Mouse (Mus musculus) neural tube, embryonic 15.5 days (tissue): Measurements from ENCODE around the gene Slc11a2. TPM values are rescaled to one million over a fixed set of nuclear protein-coding genes. Genes with fewer than 3 reads are reported as not detected.
"Not testable (repeated sequence)": the region's sequence is repeated elsewhere in the genome, so short reads cannot be mapped to it uniquely, and the experiment has no call there.

Source experiments
- ATAC-seq: fragments of 200-750 bp; cut with Nextera tagmentation; 2 replicates; pipeline ENCODE4 v1.8.0; 2017; ENCODE audit warnings: mild to moderate bottlenecking, moderate TSS enrichment, moderate library complexity; ENCODE audit not compliant: low FRiP score
- H3K27ac ChIP-seq: fragments of 300-500 bp; sonication (generic); replicated peaks from 2 replicates; pipeline ENCODE4 v1.5.1; 2015; ENCODE audit warnings: mild to moderate bottlenecking, inconsistent platforms
- H3K27me3 ChIP-seq: fragments of 300-500 bp; sonication (generic); replicated peaks from 2 replicates; pipeline ENCODE4 v1.6.1; 2015; ENCODE audit warnings: inconsistent platforms
- H3K36me3 ChIP-seq: fragments of 300-500 bp; sonication (generic); 2 replicates; pipeline ENCODE4 v1.6.1; 2015; ENCODE audit warnings: inconsistent platforms
- H3K4me1 ChIP-seq: fragments of 300-500 bp; sonication (generic); 2 replicates; pipeline ENCODE4 v1.6.1; 2015; ENCODE audit warnings: inconsistent platforms
- H3K4me2 ChIP-seq: fragments of 300-500 bp; sonication (generic); 2 replicates; pipeline ENCODE4 v1.6.1; 2015; ENCODE audit warnings: inconsistent platforms, mild to moderate bottlenecking, moderate library complexity
- H3K4me3 ChIP-seq: fragments of 300-500 bp; sonication (generic); replicated peaks from 2 replicates; pipeline ENCODE4 v1.5.1; 2015; ENCODE audit warnings: mild to moderate bottlenecking, inconsistent platforms
- H3K9ac ChIP-seq: fragments of 300-500 bp; sonication (generic); replicated peaks from 2 replicates; pipeline ENCODE4 v1.6.1; 2015; ENCODE audit warnings: mild to moderate bottlenecking, inconsistent platforms
- H3K9me3 ChIP-seq: fragments of 300-500 bp; sonication (generic); replicated peaks from 2 replicates; pipeline ENCODE4 v1.6.1; 2016; ENCODE audit warnings: inconsistent platforms
- WGBS: fragments of 180-500 bp; shearing (Covaris S2); methylation state at CpG from one replicate; pipeline ENCODE4 v1.1.7; 2015; ENCODE audit warnings: mixed read lengths; 5-methylcytosine and 5-hydroxymethylcytosine counted together
- polyA plus RNA-seq: library from polyadenylated mRNA; unstranded; fragments of >200 nt; fragmentation: Nextera tagmentation; extraction: Ambion mirVana; gene quantifications from 2 replicates; pipeline ENCODE4 v1.2.1, GENCODE M21; 2015

The Slc11a2 gene
- polyA plus RNA-seq, 1 experiment from 2014 or later, result 23.5 TPM

- 52% methylated on average over 4 of the region's 9 CpGs for WGBS
- not testable (repeated sequence) for H3K4me3 ChIP-seq, H3K36me3 ChIP-seq, H3K9me3 ChIP-seq, H3K27me3 ChIP-seq, H3K27ac ChIP-seq, H3K4me2 ChIP-seq, ATAC-seq, H3K9ac ChIP-seq, H3K4me1 ChIP-seq
These were observed 46.9 kb downstream of the Slc11a2 start for GRCm38 (mm10) chr15:100377847-100378505.

GRCm38 (mm10) chr15:100375066-100375465 lies 49.8 kb downstream of the Slc11a2 start:
- no peaks in the 10 kb centered on the region for H3K27me3 ChIP-seq
- no peaks in the 10 kb centered on the region for H3K36me3 ChIP-seq
- no peak overlapping the region for H3K9ac ChIP-seq
- H3K27ac ChIP-seq, result no peak overlapping the region
- no peaks in the 10 kb centered on the region for H3K4me1 ChIP-seq
- no peaks in the 10 kb centered on the region for H3K9me3 ChIP-seq
- H3K4me3 ChIP-seq, result no peak overlapping the region
- no peak for ATAC-seq
- H3K4me2 ChIP-seq, result no peak overlapping the region
- 26% methylated on average over 5 of the region's 5 CpGs for WGBS

GRCm38 (mm10) chr15:100367119-100367518 lies 57.8 kb downstream of the Slc11a2 start:
- WGBS, result 42% methylated on average over 7 of the region's 7 CpGs
- no peak overlapping the region for H3K9ac ChIP-seq
- H3K4me3 ChIP-seq, result no peak overlapping the region
- H3K36me3 ChIP-seq, result no peaks in the 10 kb centered on the region
- 0 out of 2 replicates have a peak, but pooled peaks have one; percentile 41 for ATAC-seq
- no peak overlapping the region for H3K27ac ChIP-seq
- no peak overlapping the region for H3K4me2 ChIP-seq
- H3K27me3 ChIP-seq, result no peaks in the 10 kb centered on the region
- H3K9me3 ChIP-seq, result no peaks in the 10 kb centered on the region
- H3K4me1 ChIP-seq, result peaks cover 8% of the 10 kb centered on the region

- H3K4me1 ChIP-seq, H3K9me3 ChIP-seq, H3K4me2 ChIP-seq, H3K36me3 ChIP-seq, ATAC-seq, H3K27me3 ChIP-seq, H3K9ac ChIP-seq, H3K27ac ChIP-seq, H3K4me3 ChIP-seq: not testable (repeated sequence)
- WGBS, result 40% methylated on average over 9 of the region's 9 CpGs
These were observed 58.9 kb downstream of the Slc11a2 start for GRCm38 (mm10) chr15:100365967-100366366.

- 73% methylated on average over 7 of the region's 7 CpGs for WGBS
- Histone ChIP-seq H3K9me3 (no peaks in the 10 kb centered on the region), H3K27ac (no peak within 1 kb of the TSS), H3K4me2 (no peak within 1 kb of the TSS), H3K27me3 (no peaks in the 10 kb centered on the region), H3K4me1 (peaks cover 8% of the 10 kb centered on the region), H3K36me3 (no peaks in the 10 kb centered on the region), H3K9ac (no peak within 1 kb of the TSS), H3K4me3 (no peak within 1 kb of the TSS)
- no peak for ATAC-seq
These were observed 60.6 kb downstream of the Slc11a2 start, which contains the start of gene Higd1c for GRCm38 (mm10) chr15:100364242-100364641. Higd1c (plus strand) TSS chr15:100364542.

- H3K27ac ChIP-seq, result no peak overlapping the region
- no peak overlapping the region for H3K9ac ChIP-seq
- no peak overlapping the region for H3K4me2 ChIP-seq
- no peaks in the 10 kb centered on the region for H3K27me3 ChIP-seq
- WGBS, result 44% methylated on average over 5 of the region's 5 CpGs
- no peaks in the 10 kb centered on the region for H3K9me3 ChIP-seq
- no peak overlapping the region for H3K4me3 ChIP-seq
- H3K36me3 ChIP-seq, result no peaks in the 10 kb centered on the region
- ATAC-seq, result no peak
- H3K4me1 ChIP-seq, result no peaks in the 10 kb centered on the region
These were observed 69.0 kb downstream of the Slc11a2 start for GRCm38 (mm10) chr15:100355876-100356275.

- not testable (repeated sequence) for H3K4me3 ChIP-seq, H3K9ac ChIP-seq, H3K36me3 ChIP-seq, H3K4me1 ChIP-seq, H3K9me3 ChIP-seq, H3K27me3 ChIP-seq, H3K4me2 ChIP-seq, ATAC-seq, H3K27ac ChIP-seq
- 89% methylated on average over 19 of the region's 22 CpGs for WGBS
These were observed 71.5 kb downstream of the Slc11a2 start for GRCm38 (mm10) chr15:100353399-100353798.

- H3K9ac ChIP-seq, result no peak within 1 kb of the TSS
- 84% methylated on average over 10 of the region's 10 CpGs for WGBS
- H3K4me3 ChIP-seq, result no peak within 1 kb of the TSS
- H3K36me3 ChIP-seq, result no peaks in the 10 kb centered on the region
- H3K9me3 ChIP-seq, result no peaks in the 10 kb centered on the region
- H3K27me3 ChIP-seq, result no peaks in the 10 kb centered on the region
- H3K4me1 ChIP-seq, result no peaks in the 10 kb centered on the region
- ATAC-seq, result no peak
- H3K27ac ChIP-seq, result no peak within 1 kb of the TSS
- no peak within 1 kb of the TSS for H3K4me2 ChIP-seq
These were observed 72.1 kb downstream of the Slc11a2 start, which contains the start of the genes Methig1 and Mettl7a2 for GRCm38 (mm10) chr15:100352711-100353250. Methig1 (plus strand) TSS chr15:100353149. Mettl7a2 (plus strand) TSS chr15:100353200.

GRCm38 (mm10) chr15:100351501-100352060 lies 73.3 kb downstream of the Slc11a2 start:
- Histone ChIP-seq H3K36me3 (no peaks in the 10 kb centered on the region), H3K27ac (no peak overlapping the region), H3K4me2 (no peak overlapping the region), H3K4me1 (no peaks in the 10 kb centered on the region), H3K9me3 (no peaks in the 10 kb centered on the region), H3K4me3 (no peak overlapping the region), H3K9ac (no peak overlapping the region), H3K27me3 (no peaks in the 10 kb centered on the region)
- 75% methylated on average over 6 of the region's 6 CpGs for WGBS
- no peak for ATAC-seq

- no peak overlapping the region for H3K27ac ChIP-seq
- no peak for ATAC-seq
- H3K9ac ChIP-seq, result no peak overlapping the region
- no peaks in the 10 kb centered on the region for H3K27me3 ChIP-seq
- H3K9me3 ChIP-seq, result no peaks in the 10 kb centered on the region
- H3K36me3 ChIP-seq, result no peaks in the 10 kb centered on the region
- WGBS, result 64% methylated on average over 2 of the region's 2 CpGs
- no peak overlapping the region for H3K4me3 ChIP-seq
- no peak overlapping the region for H3K4me2 ChIP-seq
- no peaks in the 10 kb centered on the region for H3K4me1 ChIP-seq
These were observed 75.4 kb downstream of the Slc11a2 start for GRCm38 (mm10) chr15:100349496-100349895.

- H3K4me2 ChIP-seq, result no peak overlapping the region
- no peak overlapping the region for H3K27ac ChIP-seq
- no peaks in the 10 kb centered on the region for H3K36me3 ChIP-seq
- H3K27me3 ChIP-seq, result no peaks in the 10 kb centered on the region
- no peaks in the 10 kb centered on the region for H3K4me1 ChIP-seq
- H3K9ac ChIP-seq, result no peak overlapping the region
- WGBS, result 62% methylated on average over 13 of the region's 14 CpGs
- ATAC-seq, result no peak
- H3K4me3 ChIP-seq, result no peak overlapping the region
- H3K9me3 ChIP-seq, result no peaks in the 10 kb centered on the region
These were observed 78.1 kb downstream of the Slc11a2 start for GRCm38 (mm10) chr15:100346761-100347160.

GRCm38 (mm10) chr15:100345484-100345883 lies 79.4 kb downstream of the Slc11a2 start:
- no peaks in the 10 kb centered on the region for H3K36me3 ChIP-seq
- H3K27ac ChIP-seq, result no peak overlapping the region
- H3K4me1 ChIP-seq, result no peaks in the 10 kb centered on the region
- no peak for ATAC-seq
- no peak overlapping the region for H3K4me2 ChIP-seq
- no peaks in the 10 kb centered on the region for H3K9me3 ChIP-seq
- H3K27me3 ChIP-seq, result no peaks in the 10 kb centered on the region
- H3K9ac ChIP-seq, result no peak overlapping the region
- H3K4me3 ChIP-seq, result no peak overlapping the region
